Mouse (Mus musculus): ENCODE results near the gene Nfyb.

Nfyb gene

GRCm38 (mm10) chr10:82745301-82745700, 18.6 kb downstream of the Nfyb start:
- no peak for DNase-seq (ENCODE audit: low read depth, low spot score)

- no peak for DNase-seq (ENCODE audit: low read depth, low spot score)
Measured at GRCm38 (mm10) chr10:82744296-82744695, 19.6 kb downstream of the Nfyb start.

- no peak for DNase-seq (ENCODE audit: low read depth, low spot score)
Measured at GRCm38 (mm10) chr10:82742578-82742977, 21.4 kb downstream of the Nfyb start.

GRCm38 (mm10) chr10:82741876-82742275, 22.1 kb downstream of the Nfyb start:
- DNase-seq (ENCODE audit: low read depth, low spot score), result no peak

- no peak for DNase-seq (ENCODE audit: low read depth, low spot score)
Measured at GRCm38 (mm10) chr10:82741354-82741753, 22.6 kb downstream of the Nfyb start.

- peak; percentile 16 for DNase-seq (ENCODE audit: low read depth, low spot score)
Measured at GRCm38 (mm10) chr10:82699296-82699941, 64.5 kb downstream of the Nfyb start.

- peak; percentile 72 for DNase-seq (ENCODE audit: low read depth, low spot score)
Measured at GRCm38 (mm10) chr10:82698712-82699261, 65.2 kb downstream of the Nfyb start.
